Mouse (Mus musculus): Measurements from ENCODE around the gene Pbx3. TPM values are rescaled to one million over a fixed set of nuclear protein-coding genes. Genes with fewer than 3 reads are reported as not detected.
A peak's percentile ranks its signal among the peaks of the same experiment; 100 is the strongest.

The Pbx3 gene
- polyA plus RNA-seq, 1 experiment from 2014 or later = 101 TPM

GRCm38 (mm10) chr2:34212418-34212817 is 160.5 kb downstream of the Pbx3 start:
- 87% methylated on average over 1 of the region's 1 CpGs for WGBS
- H3K27me3 ChIP-seq = no peaks in the 10 kb centered on the region
- no peak overlapping the region for H3K9ac ChIP-seq (replicated peaks)
- no peaks in the 10 kb centered on the region for H3K4me1 ChIP-seq (replicated peaks)
- no peak overlapping the region for H3K4me2 ChIP-seq (replicated peaks)
- H3K9me3 ChIP-seq = no peaks in the 10 kb centered on the region
- H3K36me3 ChIP-seq = 0 out of 2 replicates have a peak, but pooled peaks cover 14% of the 10 kb centered on the region
- no peak overlapping the region for H3K27ac ChIP-seq
- no peak overlapping the region for H3K4me3 ChIP-seq (replicated peaks)
- no peak for ATAC-seq

- ATAC-seq = no peak
- Histone ChIP-seq H3K36me3 (peaks cover 16% of the 10 kb centered on the region), H3K27me3 (no peaks in the 10 kb centered on the region), H3K4me3 (replicated peaks) (no peak overlapping the region), H3K9me3 (no peaks in the 10 kb centered on the region), H3K9ac (replicated peaks) (no peak overlapping the region), H3K27ac (no peak overlapping the region), H3K4me2 (replicated peaks) (no peak overlapping the region), H3K4me1 (replicated peaks) (no peaks in the 10 kb centered on the region)
- 94% methylated on average over 8 of the region's 8 CpGs for WGBS
Measured at GRCm38 (mm10) chr2:34204797-34205196, 168.1 kb downstream of the Pbx3 start.

- no peak for ATAC-seq
- no peak overlapping the region for H3K27ac ChIP-seq
- 95% methylated on average over 2 of the region's 2 CpGs for WGBS
- H3K9me3 ChIP-seq = no peaks in the 10 kb centered on the region
- H3K9ac ChIP-seq (replicated peaks) = no peak overlapping the region
- no peaks in the 10 kb centered on the region for H3K27me3 ChIP-seq
- H3K4me3 ChIP-seq (replicated peaks) = no peak overlapping the region
- H3K4me2 ChIP-seq (replicated peaks) = no peak overlapping the region
- peaks cover 16% of the 10 kb centered on the region for H3K36me3 ChIP-seq
- H3K4me1 ChIP-seq (replicated peaks) = no peaks in the 10 kb centered on the region
Measured at GRCm38 (mm10) chr2:34204325-34204724, 168.6 kb downstream of the Pbx3 start.

GRCm38 (mm10) chr2:34193870-34194820 is 178.8 kb downstream of the Pbx3 start:
- no peaks in the 10 kb centered on the region for H3K9me3 ChIP-seq
- H3K27me3 ChIP-seq = no peaks in the 10 kb centered on the region
- H3K36me3 ChIP-seq = peaks cover 2% of the 10 kb centered on the region; the same call in 1 of the 2 replicates
- no peak overlapping the region for H3K4me3 ChIP-seq (replicated peaks)
- no peak for ATAC-seq
- H3K9ac ChIP-seq (replicated peaks) = no peak overlapping the region
- peaks cover 28% of the 10 kb centered on the region for H3K4me1 ChIP-seq (replicated peaks)
- WGBS = 64% methylated on average over 8 of the region's 8 CpGs
- H3K27ac ChIP-seq = peak overlapping the region; percentile 36
- no peak overlapping the region for H3K4me2 ChIP-seq (replicated peaks)

- Histone ChIP-seq H3K4me1 (replicated peaks) (peaks cover 28% of the 10 kb centered on the region), H3K27me3 (no peaks in the 10 kb centered on the region), H3K4me2 (replicated peaks) (no peak overlapping the region), H3K36me3 (peaks cover 2% of the 10 kb centered on the region; the same call in 1 of the 2 replicates), H3K9ac (replicated peaks) (no peak overlapping the region), H3K27ac (peak overlapping the region; percentile 36), H3K9me3 (no peaks in the 10 kb centered on the region), H3K4me3 (replicated peaks) (no peak overlapping the region)
- 66% methylated on average over 5 of the region's 5 CpGs for WGBS
- ATAC-seq = no peak
Measured at GRCm38 (mm10) chr2:34193276-34193675, 179.7 kb downstream of the Pbx3 start.

- no peak overlapping the region for H3K9ac ChIP-seq (replicated peaks)
- no peak overlapping the region for H3K27ac ChIP-seq
- 88% methylated on average over 2 of the region's 2 CpGs for WGBS
- H3K36me3 ChIP-seq = peaks cover 5% of the 10 kb centered on the region
- H3K27me3 ChIP-seq = no peaks in the 10 kb centered on the region
- no peak overlapping the region for H3K4me2 ChIP-seq (replicated peaks)
- H3K4me3 ChIP-seq (replicated peaks) = no peak overlapping the region
- H3K4me1 ChIP-seq (replicated peaks) = peaks cover 11% of the 10 kb centered on the region
- no peaks in the 10 kb centered on the region for H3K9me3 ChIP-seq
- ATAC-seq = no peak
Measured at GRCm38 (mm10) chr2:34187366-34187765, 185.6 kb downstream of the Pbx3 start.

- peaks cover 13% of the 10 kb centered on the region for H3K36me3 ChIP-seq
- H3K4me3 ChIP-seq (replicated peaks) = no peak overlapping the region
- WGBS = 26% methylated on average over 1 of the region's 1 CpGs
Measured at GRCm38 (mm10) chr2:34181600-34181999, 191.3 kb downstream of the Pbx3 start.

GRCm38 (mm10) chr2:34179299-34179698 is 193.6 kb downstream of the Pbx3 start:
- no peak for ATAC-seq
- 91% methylated on average over 1 of the region's 1 CpGs for WGBS
- peaks cover 59% of the 10 kb centered on the region for H3K4me1 ChIP-seq (replicated peaks)

More at GRCm38 (mm10) chr2:34181600-34181999, 191.3 kb downstream of the Pbx3 start:
- Histone ChIP-seq H3K4me2 (replicated peaks) (no peak overlapping the region), H3K27ac (peak overlapping the region; percentile 62; the same call in 1 of the 2 replicates), H3K9me3 (no peaks in the 10 kb centered on the region), H3K9ac (replicated peaks) (no peak overlapping the region), H3K4me1 (replicated peaks) (peaks cover 44% of the 10 kb centered on the region), H3K27me3 (no peaks in the 10 kb centered on the region)
- ATAC-seq = no peak

GRCm38 (mm10) chr2:34178653-34179052 is 194.3 kb downstream of the Pbx3 start:
- Histone ChIP-seq H3K36me3 (peaks cover 21% of the 10 kb centered on the region), H3K9ac (replicated peaks) (no peak overlapping the region), H3K27ac (peak overlapping the region; percentile 5; the same call in 1 of the 2 replicates), H3K9me3 (no peaks in the 10 kb centered on the region), H3K4me2 (replicated peaks) (no peak overlapping the region), H3K4me1 (replicated peaks) (peaks cover 65% of the 10 kb centered on the region), H3K4me3 (replicated peaks) (no peak overlapping the region), H3K27me3 (no peaks in the 10 kb centered on the region)
- no peak for ATAC-seq

More at GRCm38 (mm10) chr2:34179299-34179698, 193.6 kb downstream of the Pbx3 start:
- Histone ChIP-seq H3K9me3 (no peaks in the 10 kb centered on the region), H3K4me3 (replicated peaks) (no peak overlapping the region), H3K4me2 (replicated peaks) (no peak overlapping the region), H3K9ac (replicated peaks) (no peak overlapping the region), H3K27ac (peak overlapping the region; percentile 5; the same call in 1 of the 2 replicates), H3K27me3 (no peaks in the 10 kb centered on the region), H3K36me3 (peaks cover 21% of the 10 kb centered on the region)

GRCm38 (mm10) chr2:34170424-34170823 is 202.5 kb downstream of the Pbx3 start:
- Histone ChIP-seq H3K4me3 (replicated peaks) (no peak overlapping the region), H3K27me3 (no peaks in the 10 kb centered on the region), H3K9me3 (no peaks in the 10 kb centered on the region), H3K27ac (no peak overlapping the region), H3K9ac (replicated peaks) (no peak overlapping the region), H3K4me2 (replicated peaks) (no peak overlapping the region), H3K4me1 (replicated peaks) (peaks cover 34% of the 10 kb centered on the region), H3K36me3 (peaks cover 20% of the 10 kb centered on the region)
- WGBS = 95% methylated on average over 2 of the region's 2 CpGs
- ATAC-seq = no peak

GRCm38 (mm10) chr2:34169626-34170025 is 203.3 kb downstream of the Pbx3 start:
- Histone ChIP-seq H3K4me2 (replicated peaks) (no peak overlapping the region), H3K27me3 (no peaks in the 10 kb centered on the region), H3K9ac (replicated peaks) (no peak overlapping the region), H3K36me3 (peaks cover 19% of the 10 kb centered on the region), H3K4me3 (replicated peaks) (no peak overlapping the region), H3K9me3 (no peaks in the 10 kb centered on the region), H3K4me1 (replicated peaks) (peaks cover 30% of the 10 kb centered on the region), H3K27ac (no peak overlapping the region)
- ATAC-seq = no peak
- 97% methylated on average over 2 of the region's 2 CpGs for WGBS

GRCm38 (mm10) chr2:34168191-34168590 is 204.8 kb downstream of the Pbx3 start:
- Histone ChIP-seq H3K36me3 (peaks cover 19% of the 10 kb centered on the region), H3K27me3 (no peaks in the 10 kb centered on the region), H3K4me3 (replicated peaks) (no peak overlapping the region), H3K27ac (0 out of 2 replicates have a peak overlapping the region, but pooled peaks have one; percentile 31), H3K4me2 (replicated peaks) (no peak overlapping the region), H3K9ac (replicated peaks) (no peak overlapping the region), H3K4me1 (replicated peaks) (peaks cover 16% of the 10 kb centered on the region), H3K9me3 (no peaks in the 10 kb centered on the region)
- 66% methylated on average over 3 of the region's 3 CpGs for WGBS
- no peak for ATAC-seq

All from midbrain, embryonic 13.5 days (tissue).